Mouse (Mus musculus) E14TG2a.4 (cell line): Measurements from ENCODE around the gene Tgfbr3.

Experiments
- CTCF ChIP-seq: conservative IDR thresholded peaks from 2 replicates; pipeline ENCODE4 v1.5.1; 2014; ENCODE audit warnings: low read length
- POU5F1 ChIP-seq: IDR thresholded peaks from 2 replicates; pipeline ENCODE4 v1.6.1; 2014; ENCODE audit warnings: low read length, borderline replicate concordance

DNA sequence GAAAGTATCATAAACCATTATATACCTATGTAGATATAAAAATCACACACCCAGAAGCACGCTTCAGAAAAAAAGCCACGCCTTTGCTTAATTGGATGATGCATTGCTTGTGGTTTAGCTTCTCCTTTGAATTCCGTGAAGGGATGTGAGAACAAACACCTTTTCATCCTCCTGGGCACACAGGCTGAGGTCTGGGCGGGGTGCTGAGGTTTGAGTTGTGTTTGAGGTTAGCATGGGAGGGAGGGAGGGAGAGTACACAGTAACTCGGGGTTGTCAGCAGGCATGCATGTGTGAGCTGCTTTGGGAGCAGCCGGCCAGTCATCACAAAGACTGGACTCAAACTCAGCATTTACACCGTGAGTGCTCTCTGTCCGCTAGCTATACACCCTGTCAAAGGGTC lies 209.5 kb downstream of the Tgfbr3 start:
- TF ChIP-seq CTCF: no peak
- no peak for TF ChIP-seq POU5F1
